Mouse (Mus musculus) kidney, postnatal 36 days (tissue): ENCODE measurements at regions not wholly inside any gene's neighbourhood (a gene's known extent, or its start where the extent isn't known, plus 50 kb on each side); places are given as distances from the start of the nearest gene placed in this dataset.
"Not testable (repeated sequence)": the region's sequence is repeated elsewhere in the genome, so short reads cannot be mapped to it uniquely, and the experiment has no call there.

Source experiments
- DNase-seq, 2 experiments: peaks; one replicate each; pipeline ENCODE4 v3.0.0; 2021 to 2022; ENCODE audit warnings: mixed read lengths in 2 of 2

- DNase-seq, result no peak
Measured at GRCm38 (mm10) chr13:97337954-97338353, 97.0 kb downstream of the Enc1 start.

GRCm38 (mm10) chr13:97337296-97337731 lies 96.4 kb downstream of the Enc1 start:
- peak; percentile 11 to 23 for DNase-seq

- no peak for DNase-seq
Measured at GRCm38 (mm10) chr13:97333801-97334534, 93.1 kb downstream of the Enc1 start.

GRCm38 (mm10) chr13:97331072-97331471 lies 90.2 kb downstream of the Enc1 start:
- no peak for DNase-seq

DNA sequence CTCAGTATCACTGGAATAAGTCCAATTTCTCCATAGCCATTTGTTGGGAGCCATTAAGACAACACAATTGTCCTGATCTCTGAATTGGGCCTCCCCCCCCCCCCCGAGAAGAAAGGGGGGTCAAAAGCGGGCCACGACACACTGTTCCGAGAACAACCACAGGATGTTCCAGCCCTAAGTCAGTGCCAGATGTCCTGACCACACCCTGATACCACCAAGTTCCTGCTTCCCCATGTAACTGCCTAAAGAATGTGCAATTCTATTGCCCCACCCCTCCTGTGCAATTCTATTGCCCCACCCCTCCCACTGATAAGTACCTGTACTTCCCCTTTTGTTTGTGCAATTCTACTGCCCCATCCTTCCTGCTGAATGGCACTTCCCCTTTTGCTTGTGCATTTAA lies 80.4 kb downstream of the Enc1 start:
- DNase-seq, result not testable (repeated sequence)

- no peak for DNase-seq
Measured at GRCm38 (mm10) chr13:97320756-97321155, 79.9 kb downstream of the Enc1 start.

GRCm38 (mm10) chr13:97320298-97320697 lies 79.4 kb downstream of the Enc1 start:
- DNase-seq, result no peak

GRCm38 (mm10) chr13:97317633-97318032 lies 76.7 kb downstream of the Enc1 start:
- DNase-seq, result no peak

GRCm38 (mm10) chr13:97312420-97313370 lies 71.8 kb downstream of the Enc1 start:
- peak in 1 of 2 experiments; percentile 29 for DNase-seq

GRCm38 (mm10) chr13:97311340-97311739 lies 70.4 kb downstream of the Enc1 start:
- peak in 1 of 2 experiments; percentile 20 for DNase-seq

- no peak for DNase-seq
Measured at GRCm38 (mm10) chr13:97310855-97311189, 69.9 kb downstream of the Enc1 start.

DNA sequence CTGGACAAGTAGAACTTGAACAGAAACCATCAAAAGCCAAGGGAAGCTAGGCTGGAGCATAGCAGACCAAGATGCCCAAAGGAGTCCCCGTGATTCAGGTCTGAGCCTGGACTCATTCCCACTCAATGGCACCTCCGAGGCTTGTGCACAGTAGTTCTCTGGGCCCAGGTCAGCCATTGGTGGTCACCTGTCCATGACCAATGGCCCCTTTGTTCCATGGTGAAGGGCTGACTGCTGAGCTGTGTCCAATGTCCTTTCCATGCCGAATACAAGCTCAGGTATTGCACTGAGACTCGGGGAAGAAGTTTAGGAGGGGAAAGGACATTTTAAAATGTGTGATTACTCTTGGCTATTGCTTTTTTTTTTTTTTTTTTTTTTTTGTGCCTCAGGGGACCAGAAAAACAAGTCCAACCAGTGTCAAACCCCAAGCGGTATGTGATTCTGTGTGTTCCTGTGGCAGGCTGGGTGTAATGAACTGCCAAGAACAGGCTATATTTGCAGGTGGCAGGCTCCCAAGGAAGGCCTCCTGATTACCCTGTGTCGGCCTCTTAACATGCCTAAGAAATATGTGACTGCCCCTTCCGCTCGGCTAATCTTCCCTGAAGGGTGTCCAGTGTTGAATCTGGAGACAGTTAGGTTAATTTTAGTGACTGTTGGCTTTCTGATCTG lies 69.4 kb downstream of the Enc1 start:
- DNase-seq, result peak; percentile 70 to 76

DNA sequence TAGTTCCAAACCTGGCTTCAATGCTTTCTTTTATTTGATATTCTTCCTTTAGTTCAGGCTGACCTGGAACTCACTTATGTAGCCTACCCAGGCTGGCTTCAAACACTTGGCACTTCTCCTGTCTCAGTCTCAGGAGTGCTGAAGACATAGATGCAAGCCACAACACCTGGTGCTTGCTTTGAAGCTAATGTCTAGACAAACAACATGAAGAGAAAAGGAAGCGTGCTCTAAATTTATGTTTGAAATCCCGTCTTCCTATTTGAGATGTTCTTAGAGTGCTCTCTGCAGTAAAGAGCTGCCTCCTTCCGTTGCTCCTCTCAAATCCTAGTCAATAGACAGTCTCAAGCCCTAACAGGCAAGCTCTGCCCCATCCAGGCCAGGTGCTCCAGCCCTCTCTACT lies 68.5 kb downstream of the Enc1 start:
- no peak for DNase-seq

GRCm38 (mm10) chr13:97308431-97308830 lies 67.5 kb downstream of the Enc1 start:
- DNase-seq, result no peak
